Mouse (Mus musculus): ENCODE results near the gene Gemin6.
"Not testable (repeated sequence)": the region's sequence is repeated elsewhere in the genome, so short reads cannot be mapped to it uniquely, and the experiment has no call there.

Gene Gemin6

DNA sequence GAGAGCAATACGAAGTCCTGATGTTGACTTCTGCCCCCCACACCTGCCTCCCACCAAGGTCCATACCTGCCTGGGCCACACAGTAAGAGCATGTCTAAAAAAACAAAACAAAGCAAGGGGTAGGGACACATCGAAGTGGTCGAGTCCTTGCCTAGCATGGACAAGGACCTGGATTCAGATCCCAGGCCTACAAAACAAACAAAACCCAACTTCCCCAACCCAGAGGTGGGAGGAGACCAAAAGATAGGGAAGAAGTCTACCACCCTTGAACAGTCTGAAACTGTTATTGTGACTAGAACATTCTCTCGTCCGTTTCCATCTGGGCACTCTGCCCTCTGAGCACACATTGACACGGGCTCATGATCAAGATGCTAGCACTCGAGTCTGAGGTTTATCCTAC lies 10.1 kb downstream of the Gemin6 start:
- DNase-seq (ENCODE audit: extremely low read depth, low read depth), result no peak

DNA sequence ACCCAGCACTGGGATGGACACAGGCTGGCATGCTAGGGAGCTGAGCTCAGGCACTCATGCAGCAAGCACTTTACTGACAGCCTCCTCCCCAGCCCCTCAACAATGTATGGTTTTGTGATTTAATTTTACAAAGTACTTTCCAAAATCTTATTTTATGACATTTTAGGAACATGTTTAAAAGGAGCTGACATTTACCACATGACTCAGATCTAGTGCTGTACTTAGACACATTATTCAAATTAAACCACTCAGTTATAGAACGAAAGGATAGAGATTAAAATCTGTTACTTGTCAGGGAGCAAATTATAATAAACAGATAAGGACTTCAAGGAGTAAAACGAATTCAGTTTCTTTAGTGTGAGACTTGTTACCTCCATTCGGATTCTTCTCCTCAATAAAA lies 11.2 kb downstream of the Gemin6 start:
- no peak for DNase-seq (ENCODE audit: extremely low read depth, low read depth)

DNA sequence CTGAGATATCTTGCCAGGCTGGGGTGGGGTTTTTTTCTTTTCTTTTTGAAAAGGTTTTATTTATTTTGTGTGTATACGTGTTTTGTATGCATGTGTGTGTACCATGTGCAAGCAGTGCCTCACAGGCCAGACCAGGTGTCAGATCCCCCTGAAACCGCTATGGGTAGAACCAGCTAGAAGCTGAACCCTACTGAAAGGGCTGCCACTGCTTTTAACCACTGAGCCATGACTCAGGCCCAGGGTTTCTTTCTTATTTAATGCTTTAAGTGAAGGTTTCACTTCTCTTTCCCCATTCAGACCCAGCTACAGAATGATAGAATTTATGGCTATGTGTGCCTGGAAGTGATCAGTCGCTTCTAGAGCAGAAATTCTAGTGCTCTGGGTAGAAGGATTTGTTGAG lies 12.6 kb downstream of the Gemin6 start:
- no peak for DNase-seq (ENCODE audit: extremely low read depth, low read depth)

DNA sequence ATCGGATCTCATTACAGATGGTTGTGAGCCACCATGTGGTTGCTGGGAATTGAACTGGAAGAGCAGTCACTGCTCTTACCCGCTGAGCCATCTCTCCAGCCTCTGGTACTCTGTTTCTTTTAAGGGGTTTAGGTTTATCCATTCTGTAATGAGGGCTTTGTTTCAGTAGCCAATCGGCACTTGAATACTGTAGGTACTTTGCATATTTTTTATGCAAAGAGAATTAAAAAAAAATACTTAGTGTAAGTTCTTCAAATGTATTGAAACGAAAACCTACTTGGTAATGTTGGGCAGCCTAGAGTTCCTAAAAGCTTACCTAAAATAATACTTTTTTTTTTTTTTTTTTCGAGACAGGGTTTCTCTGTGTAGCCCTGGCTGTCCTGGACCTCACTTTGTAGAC lies 13.2 kb downstream of the Gemin6 start:
- DNase-seq (ENCODE audit: extremely low read depth, low read depth), result no peak

DNA sequence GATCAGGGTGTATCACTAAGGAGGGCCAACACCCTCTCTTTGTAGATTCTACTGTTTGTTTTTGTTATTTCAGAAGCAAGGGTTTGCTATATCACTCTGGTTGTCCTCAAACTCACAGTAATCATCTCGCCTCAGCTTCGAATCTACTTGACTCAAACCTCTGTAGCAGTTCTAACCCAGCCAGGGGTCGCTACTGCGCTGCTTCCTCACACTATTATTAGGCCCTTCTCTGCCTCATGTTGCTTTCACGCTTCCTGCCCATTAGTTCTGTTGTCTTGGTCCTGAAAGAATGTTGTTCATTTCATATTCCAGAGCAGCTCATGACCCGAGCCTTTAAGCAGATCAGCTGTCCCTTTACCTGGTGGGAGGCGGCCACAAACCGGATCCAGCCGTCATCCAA lies 17.4 kb downstream of the Gemin6 start:
- no peak for DNase-seq (ENCODE audit: extremely low read depth, low read depth)

DNA sequence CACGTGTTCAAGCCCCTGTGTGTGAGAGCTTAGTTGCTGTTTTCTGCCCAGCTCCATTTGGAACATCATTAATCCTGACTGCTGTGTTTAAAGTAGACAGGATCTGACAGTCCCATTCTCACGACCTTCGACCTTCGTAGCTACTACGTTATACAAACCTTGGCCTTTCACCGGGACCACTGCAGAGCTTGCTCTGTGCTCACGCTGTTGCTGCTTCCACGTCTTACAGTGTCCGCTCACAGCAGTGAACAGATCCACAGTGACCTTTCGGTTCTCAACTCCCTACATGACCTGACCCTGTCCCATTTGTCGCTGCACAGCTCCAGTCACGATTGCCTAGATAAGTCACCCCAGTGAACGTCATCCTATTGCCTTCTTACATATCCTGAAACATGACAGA lies 18.9 kb downstream of the Gemin6 start:
- no peak for DNase-seq (ENCODE audit: extremely low read depth, low read depth)

DNA sequence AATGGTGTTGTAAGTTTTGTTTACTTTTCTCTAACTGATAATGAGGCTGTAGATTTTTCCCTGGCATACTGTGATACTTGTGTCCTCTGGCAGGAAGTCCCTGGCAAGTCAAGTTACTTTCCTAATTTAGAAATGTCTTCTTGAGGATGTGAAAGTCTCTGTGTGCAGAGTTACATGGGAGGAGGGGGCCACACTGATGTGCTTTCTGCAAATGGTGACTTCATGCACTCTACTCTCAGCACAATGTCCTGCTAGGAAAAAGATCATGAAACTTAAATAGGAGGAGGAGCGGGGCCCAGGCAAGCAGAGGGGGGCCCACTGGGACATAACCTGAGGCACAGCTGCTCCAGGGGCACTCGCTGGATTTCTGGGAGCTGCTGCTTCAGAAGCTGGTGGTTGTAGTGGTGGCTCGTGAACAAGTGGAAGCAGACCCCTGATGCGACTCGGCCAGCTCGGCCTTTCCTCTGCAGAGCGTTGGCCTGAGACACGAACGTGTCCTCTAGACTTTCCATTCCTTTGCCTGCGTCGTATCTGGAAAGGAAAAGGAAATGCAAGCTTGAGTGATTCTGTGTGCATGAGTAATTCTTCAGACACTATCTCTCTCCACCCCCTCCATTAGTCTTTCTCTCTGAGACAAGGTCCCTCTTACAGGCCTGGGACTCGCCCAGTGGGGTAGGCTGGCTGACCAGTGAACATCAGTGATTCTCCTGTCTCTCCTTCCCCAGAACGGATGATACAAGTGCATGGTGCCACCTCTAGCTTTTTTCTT lies 28.7 kb downstream of the Gemin6 start:
- DNase-seq (ENCODE audit: extremely low read depth, low read depth), result no peak

DNA sequence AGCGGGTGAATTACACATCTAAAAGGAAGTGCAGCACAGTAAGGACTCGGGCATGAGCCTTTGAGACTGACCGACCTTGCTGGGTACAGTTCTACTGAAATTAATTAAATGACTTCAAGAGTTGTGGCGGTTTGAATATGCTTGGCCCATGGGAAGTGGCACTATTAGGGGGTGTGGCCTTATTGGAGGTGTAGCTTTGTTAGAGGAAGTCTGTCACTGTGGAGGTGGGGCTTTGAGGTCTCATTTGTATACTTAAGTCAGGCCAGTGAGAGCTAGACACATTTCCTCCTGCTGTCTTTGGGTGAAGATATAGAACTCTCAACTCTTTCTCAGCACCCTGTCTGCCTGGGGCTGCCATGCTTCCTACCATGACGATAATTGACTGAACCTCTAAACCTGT lies 30.2 kb downstream of the Gemin6 start:
- DNase-seq (ENCODE audit: extremely low read depth, low read depth), result no peak

DNA sequence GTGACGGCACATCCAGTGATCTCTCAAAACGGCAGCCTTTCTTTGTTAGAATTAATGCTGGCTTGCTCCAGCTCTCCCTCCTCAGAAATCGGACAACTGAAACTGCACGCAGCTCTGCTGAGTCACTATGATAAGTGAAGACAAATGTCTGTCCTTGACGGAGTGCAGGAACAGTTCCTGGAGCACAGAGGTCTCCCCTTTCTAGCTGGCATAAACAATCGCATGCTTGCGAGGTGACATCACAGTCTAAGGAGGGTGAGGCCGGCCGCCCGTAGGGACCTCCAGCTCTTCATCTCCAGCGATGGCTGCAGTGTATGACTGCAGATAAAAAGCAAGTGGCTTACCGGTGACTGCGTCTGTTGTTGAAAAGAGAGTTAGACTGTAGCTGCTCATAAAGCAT lies 31.0 kb downstream of the Gemin6 start:
- no peak for DNase-seq (ENCODE audit: extremely low read depth, low read depth)

DNA sequence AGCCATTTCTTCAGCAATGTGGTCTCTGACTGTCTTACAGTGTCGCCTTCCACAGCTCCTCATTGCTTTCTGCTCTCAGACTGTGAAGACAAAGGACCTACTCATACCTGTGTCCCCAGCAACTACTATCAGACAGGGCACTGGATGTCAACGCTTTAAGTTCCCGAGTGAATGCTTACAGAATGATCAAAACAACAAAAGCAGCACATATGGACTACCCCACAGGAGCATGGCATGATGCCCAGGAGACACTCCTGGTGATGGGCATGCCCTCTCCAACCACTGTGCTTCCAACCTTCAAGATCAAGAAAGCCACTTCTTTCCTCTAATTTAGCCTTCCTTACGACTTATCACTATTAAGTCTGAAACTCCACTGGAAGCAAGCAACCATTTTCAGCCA lies 42.8 kb downstream of the Gemin6 start:
- no peak for DNase-seq (ENCODE audit: extremely low read depth, low read depth)

DNA sequence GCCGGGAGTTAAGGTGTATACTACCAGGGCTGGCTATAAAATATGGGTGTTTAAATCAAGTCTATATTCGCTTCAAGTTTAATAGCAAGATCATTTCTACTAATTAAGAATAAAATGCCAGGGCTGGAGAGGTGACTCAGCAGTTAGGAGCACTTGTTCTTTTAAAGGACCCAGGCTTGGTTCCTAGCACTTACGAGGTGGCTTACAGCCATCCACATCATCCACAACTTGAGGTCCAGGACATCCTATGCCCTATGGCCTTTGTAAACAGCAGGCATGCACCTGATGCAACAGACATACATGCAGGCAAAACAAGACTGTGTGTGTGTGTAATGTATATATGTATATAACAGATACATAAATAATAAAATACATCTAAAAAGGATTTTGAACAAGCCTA lies 43.9 kb downstream of the Gemin6 start:
- DNase-seq (ENCODE audit: extremely low read depth, low read depth), result no peak

DNA sequence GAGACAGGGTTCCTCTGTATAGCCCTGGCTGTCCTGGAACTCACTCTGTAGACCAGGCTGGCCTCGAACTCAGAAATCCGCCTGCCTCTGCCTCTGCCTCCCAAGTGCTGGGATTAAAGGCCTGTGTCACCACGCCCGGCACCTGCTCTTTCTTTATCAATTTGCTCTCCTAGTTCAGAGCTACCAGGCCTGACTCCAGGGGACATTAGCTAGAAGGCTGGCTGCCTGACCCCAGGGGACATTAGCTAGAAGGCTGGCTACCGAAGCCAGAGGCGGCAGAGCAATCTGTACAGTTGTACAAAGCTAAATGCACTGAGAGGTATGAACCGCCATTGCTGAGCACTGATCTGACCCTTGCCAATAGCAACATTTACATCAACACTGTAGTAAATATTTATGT lies 46.4 kb downstream of the Gemin6 start:
- not testable (repeated sequence) for DNase-seq (ENCODE audit: extremely low read depth, low read depth)
